Mouse (Mus musculus): ENCODE results near the gene Scoc.
"Not testable (repeated sequence)": the region's sequence is repeated elsewhere in the genome, so short reads cannot be mapped to it uniquely, and the experiment has no call there.

- TF ChIP-seq CTCF, POLR2A (IDR thresholded peaks at IDR 0.05; ENCODE audit: insufficient read depth, low read depth, low read length): not testable (repeated sequence)
These were observed 29.6 kb downstream of the Scoc start for GRCm38 (mm10) chr8:83428621-83429020.

Measured in olfactory bulb, adult 2 months (tissue).